Mouse (Mus musculus): ENCODE data around the gene Pcnt. TPM values are rescaled to one million over a fixed set of nuclear protein-coding genes. Genes with fewer than 3 reads are reported as not detected.

Gene Pcnt
- total RNA-seq, 2 experiments from 2014 or later: 17.1 to 20.8 TPM

- DNase-seq (ENCODE audit: extremely low spot score in 1 of 2, low spot score in 1 of 2): peak in 1 of 2 experiments; percentile 42
Observed at GRCm38 (mm10) chr10:76326304-76327006, 116.1 kb downstream of the Pcnt start.

DNA sequence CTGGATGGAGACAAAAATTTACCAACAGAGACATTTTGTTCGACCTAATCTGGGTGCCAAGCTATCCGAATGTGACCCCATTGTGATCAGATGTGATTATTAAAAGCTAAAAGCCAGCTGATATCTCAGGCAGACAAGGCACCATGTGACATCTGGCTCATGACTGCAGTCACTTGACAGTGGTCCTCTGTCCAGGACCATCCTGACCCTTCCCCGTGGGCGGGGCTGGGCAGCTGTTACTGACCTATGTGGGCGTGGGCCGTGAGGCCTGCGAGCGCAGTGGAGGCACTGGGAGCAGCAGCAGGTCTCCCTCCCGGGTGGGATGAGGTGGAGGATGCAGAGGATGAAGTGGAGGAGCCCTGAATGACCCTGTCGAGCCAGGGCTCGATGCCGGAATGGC lies 125.0 kb downstream of the Pcnt start:
- DNase-seq (ENCODE audit: extremely low spot score in 1 of 2, low spot score in 1 of 2): no peak

DNA sequence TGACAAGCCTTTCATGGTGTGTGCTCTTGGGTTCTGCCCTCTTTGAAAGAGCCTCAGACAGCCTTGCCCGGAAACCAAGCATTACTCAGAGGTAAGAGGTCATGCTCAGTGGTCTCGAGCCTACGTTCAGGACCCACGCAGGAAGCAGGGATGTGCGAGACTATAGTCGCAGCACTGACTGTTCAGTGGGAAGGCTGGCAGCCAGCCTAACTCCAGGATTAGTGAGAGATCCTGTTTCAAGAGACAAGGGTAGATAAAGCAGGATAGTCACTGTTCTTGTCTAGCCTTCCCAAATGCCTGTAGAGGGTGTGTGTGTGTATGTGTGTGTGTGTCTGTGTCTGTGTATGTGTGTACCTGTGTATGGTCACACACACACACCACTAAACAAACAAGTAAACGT lies 126.4 kb downstream of the Pcnt start:
- DNase-seq (ENCODE audit: extremely low spot score in 1 of 2, low spot score in 1 of 2): peak in 1 of 2 experiments; percentile 27

- DNase-seq (ENCODE audit: extremely low spot score in 1 of 2, low spot score in 1 of 2): no peak
Observed at GRCm38 (mm10) chr10:76306738-76307137, 135.8 kb downstream of the Pcnt start.

Other genes with a start within 250 kb of the Pcnt start
- gene Prmt2, start 204.9 kb downstream of the Pcnt start, total RNA-seq (2021): 10 to 100 TPM; 72.9 to 77.5 TPM
- 100 to 1,000 TPM; 117 to 140 TPM for gene S100b, start 188.9 kb downstream of the Pcnt start, total RNA-seq (2021)
- 10 to 100 TPM; 55.2 to 56.6 TPM for gene Dip2a, start 97.5 kb downstream of the Pcnt start, total RNA-seq (2021)
- not detected for gene AC141477.1, start 2.3 kb downstream of the Pcnt start, total RNA-seq (2021)
- not detected for gene 2610028H24Rik, start 6.3 kb upstream of the Pcnt start, total RNA-seq (2021)
- 10 to 100 TPM; 50.8 to 54.8 TPM for gene Mcm3ap, start 26.1 kb upstream of the Pcnt start, total RNA-seq (2021)
- 1 to 10 TPM; 4.3 TPM for gene Ybey, start 26.3 kb upstream of the Pcnt start, total RNA-seq (2021)
- 10 to 100 TPM; 48.1 to 48.7 TPM for gene Lss, start 88.8 kb upstream of the Pcnt start, total RNA-seq (2021)
- not detected for gene Spatc1l, start 119.5 kb upstream of the Pcnt start, total RNA-seq (2021)
- not detected for gene Ftcd, start 132.9 kb upstream of the Pcnt start, total RNA-seq (2021)
- 1 to 10 TPM; 5.0 to 6.1 TPM for gene Col6a2, start 180.8 kb upstream of the Pcnt start, total RNA-seq (2021)

All from layer of hippocampus, postnatal 25 days (tissue).